Mouse (Mus musculus) lung, embryonic 16.5 days (tissue): ENCODE measurements at regions not wholly inside any gene's neighbourhood (a gene's known extent, or its start where the extent isn't known, plus 50 kb on each side); places are given as distances from the start of the nearest gene placed in this dataset.
"Not testable (repeated sequence)": the region's sequence is repeated elsewhere in the genome, so short reads cannot be mapped to it uniquely, and the experiment has no call there.

ENCODE experiments used
- ATAC-seq: fragments of 200-750 bp; cut with Nextera tagmentation; 2 replicates; pipeline ENCODE4 v1.8.0; 2017; ENCODE audit warnings: low read depth, mild to moderate bottlenecking, moderate library complexity
- H3K27ac ChIP-seq: fragments of 300-500 bp; sonication (generic); 2 replicates; pipeline ENCODE4 v1.5.1; 2014; ENCODE audit warnings: mild to moderate bottlenecking, control low read depth, low read length
- H3K27me3 ChIP-seq: fragments of 300-500 bp; sonication (generic); 2 replicates; pipeline ENCODE4 v1.6.1; 2014; ENCODE audit warnings: low read depth, low read length, mixed read lengths; ENCODE audit not compliant: control insufficient read depth, insufficient read depth
- H3K36me3 ChIP-seq: fragments of 300-500 bp; sonication (generic); 2 replicates; pipeline ENCODE4 v1.6.1; 2014; ENCODE audit warnings: low read length; ENCODE audit not compliant: control insufficient read depth, insufficient read depth
- H3K4me1 ChIP-seq: fragments of 300-500 bp; sonication (generic); replicated peaks from 2 replicates; pipeline ENCODE4 v1.6.1; 2014; ENCODE audit warnings: low read length, mixed read lengths; ENCODE audit not compliant: control insufficient read depth, insufficient read depth
- H3K4me2 ChIP-seq: fragments of 300-500 bp; sonication (generic); 2 replicates; pipeline ENCODE4 v1.6.1; 2014; ENCODE audit warnings: low read depth, low read length, control low read depth
- H3K4me3 ChIP-seq: fragments of 300-500 bp; sonication (generic); 2 replicates; pipeline ENCODE4 v1.5.1; 2014; ENCODE audit warnings: mild to moderate bottlenecking, low read length, control low read depth
- H3K9ac ChIP-seq: fragments of 300-500 bp; sonication (generic); 2 replicates; pipeline ENCODE4 v1.6.1; 2014; ENCODE audit warnings: low read length, control low read depth
- H3K9me3 ChIP-seq: fragments of 300-500 bp; sonication (generic); 2 replicates; pipeline ENCODE4 v1.6.1; 2016; ENCODE audit warnings: low read length; ENCODE audit not compliant: control insufficient read depth
- WGBS: fragments of 180-500 bp; shearing (Covaris S2); extraction: QIAGEN DNeasy Blood & Tissue Kit; methylation state at CpG from one replicate; pipeline ENCODE4 v1.1.7; 2014; 5-methylcytosine and 5-hydroxymethylcytosine counted together

DNA sequence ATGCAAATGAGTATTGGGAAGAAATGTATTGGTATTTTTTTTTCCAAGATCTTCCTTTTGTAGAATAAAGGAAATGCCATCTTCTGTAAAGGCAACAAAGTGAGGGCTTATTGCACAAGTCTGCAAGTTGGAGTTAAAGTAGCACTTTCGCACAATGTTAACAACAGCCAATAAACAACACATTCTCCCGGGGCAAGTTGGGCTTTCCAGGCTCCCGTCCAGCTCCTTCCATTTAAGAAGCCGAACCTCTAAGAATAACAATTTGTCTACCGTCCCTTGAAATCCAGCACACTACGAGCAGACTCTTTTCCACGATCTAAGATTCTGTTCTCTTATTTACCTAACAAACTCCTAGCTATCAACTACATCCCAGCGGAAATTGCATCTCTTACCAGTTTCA lies 199.9 kb upstream of the G2e3 start:
- ATAC-seq: peak; percentile 67
- WGBS: 47% methylated on average over 8 of the region's 8 CpGs
- Histone ChIP-seq H3K9ac (no peak overlapping the region), H3K9me3 (no peaks in the 10 kb centered on the region), H3K4me3 (no peak overlapping the region), H3K27ac (no peak overlapping the region), H3K4me2 (no peak overlapping the region), H3K27me3 (no peaks in the 10 kb centered on the region), H3K36me3 (no peaks in the 10 kb centered on the region), H3K4me1 (no peaks in the 10 kb centered on the region; the same call in 1 of the 2 replicates)

DNA sequence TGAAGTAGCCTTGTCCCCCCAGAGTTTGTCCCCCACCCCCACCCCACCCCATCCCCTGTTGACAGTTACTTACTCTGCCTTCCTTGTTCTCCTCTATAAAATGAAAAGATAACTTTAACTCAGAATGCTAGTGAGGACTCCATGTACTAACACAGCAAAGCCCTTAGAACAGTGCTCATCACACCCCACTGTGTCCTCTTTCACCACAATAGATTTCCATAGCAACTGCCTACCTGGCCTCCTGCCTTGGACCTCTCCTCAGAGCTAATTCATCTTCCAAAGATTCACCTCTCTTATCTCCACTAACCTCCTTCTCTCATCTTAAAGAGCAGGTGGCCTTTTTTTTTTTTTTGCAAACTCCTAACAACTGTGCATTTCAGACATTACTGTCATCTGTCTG lies 204.0 kb upstream of the G2e3 start:
- Histone ChIP-seq H3K4me1 (no peaks in the 10 kb centered on the region; the same call in 1 of the 2 replicates), H3K4me2 (no peak overlapping the region), H3K27me3 (no peaks in the 10 kb centered on the region), H3K27ac (no peak overlapping the region), H3K9me3 (no peaks in the 10 kb centered on the region), H3K9ac (no peak overlapping the region), H3K4me3 (no peak overlapping the region), H3K36me3 (no peaks in the 10 kb centered on the region)
- ATAC-seq: no peak

DNA sequence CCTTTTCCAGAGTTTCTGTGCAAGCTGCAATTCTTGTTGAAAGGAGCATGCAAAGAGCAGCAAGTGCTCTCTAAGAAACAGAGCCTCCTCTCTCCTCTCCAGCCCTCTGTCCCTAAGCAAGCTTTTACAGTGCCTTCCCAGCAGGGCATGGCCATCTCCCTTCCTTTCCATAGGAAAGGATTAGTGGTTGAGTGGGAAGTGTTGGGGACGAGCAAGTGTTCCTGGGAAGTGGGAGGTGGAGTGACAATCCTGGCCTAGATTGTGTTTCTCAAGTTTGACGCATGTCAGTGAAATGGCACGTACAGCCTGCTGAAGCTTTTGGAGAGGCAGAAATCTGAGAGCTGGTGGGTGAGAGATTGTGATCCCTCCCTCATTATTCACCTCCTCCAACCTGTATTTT lies 204.7 kb upstream of the G2e3 start:
- H3K9me3 ChIP-seq: no peaks in the 10 kb centered on the region
- H3K4me3 ChIP-seq: no peak overlapping the region
- no peak overlapping the region for H3K4me2 ChIP-seq
- 32% methylated on average over 3 of the region's 3 CpGs for WGBS
- H3K36me3 ChIP-seq: no peaks in the 10 kb centered on the region
- no peak overlapping the region for H3K9ac ChIP-seq
- no peaks in the 10 kb centered on the region for H3K27me3 ChIP-seq
- no peaks in the 10 kb centered on the region; the same call in 1 of the 2 replicates for H3K4me1 ChIP-seq
- H3K27ac ChIP-seq: no peak overlapping the region
- ATAC-seq: no peak

DNA sequence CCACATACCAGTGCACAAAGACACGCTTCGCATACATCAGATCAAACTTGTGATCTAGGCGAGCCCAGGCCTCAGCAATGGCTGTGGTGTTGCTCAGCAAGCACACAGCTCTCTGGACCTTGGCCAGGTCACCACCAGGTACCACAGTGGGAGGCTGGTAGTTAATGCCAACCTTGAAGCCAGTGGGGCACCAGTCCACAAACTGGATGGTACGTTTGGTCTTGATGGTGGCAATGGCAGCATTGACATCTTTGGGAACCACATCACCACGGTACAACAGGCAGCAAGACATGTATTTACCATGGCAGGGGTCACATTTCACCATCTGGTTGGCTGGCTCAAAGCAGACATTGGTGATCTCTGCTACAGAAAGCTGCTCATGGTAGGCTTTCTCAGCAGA lies 214.2 kb upstream of the G2e3 start:
- not testable (repeated sequence) for H3K27ac ChIP-seq, H3K4me2 ChIP-seq, H3K4me1 ChIP-seq, H3K36me3 ChIP-seq, H3K27me3 ChIP-seq, H3K9me3 ChIP-seq, H3K9ac ChIP-seq, ATAC-seq, H3K4me3 ChIP-seq
- 75% methylated on average over 5 of the region's 5 CpGs for WGBS

DNA sequence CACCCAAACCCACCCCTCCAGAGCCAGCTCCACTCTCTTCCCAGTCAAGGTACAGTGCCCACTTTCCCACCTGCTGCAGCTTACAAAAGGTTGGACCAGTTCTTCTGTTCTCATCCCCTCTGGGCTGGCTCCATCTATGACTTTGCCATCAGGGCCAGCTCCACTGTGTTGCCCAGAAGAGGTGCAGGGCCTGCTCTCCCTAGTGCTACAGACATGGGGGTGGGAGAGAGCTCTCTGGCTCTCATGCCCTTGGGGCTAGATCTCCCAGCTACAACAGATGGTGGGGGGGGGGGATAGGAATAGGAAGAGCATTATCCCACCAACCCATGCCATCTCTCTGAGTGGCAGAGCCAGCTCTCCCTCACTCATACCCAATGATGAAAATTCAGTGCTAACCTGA lies 219.6 kb upstream of the G2e3 start:
- ATAC-seq: no peak
- H3K36me3 ChIP-seq: no peaks in the 10 kb centered on the region

DNA sequence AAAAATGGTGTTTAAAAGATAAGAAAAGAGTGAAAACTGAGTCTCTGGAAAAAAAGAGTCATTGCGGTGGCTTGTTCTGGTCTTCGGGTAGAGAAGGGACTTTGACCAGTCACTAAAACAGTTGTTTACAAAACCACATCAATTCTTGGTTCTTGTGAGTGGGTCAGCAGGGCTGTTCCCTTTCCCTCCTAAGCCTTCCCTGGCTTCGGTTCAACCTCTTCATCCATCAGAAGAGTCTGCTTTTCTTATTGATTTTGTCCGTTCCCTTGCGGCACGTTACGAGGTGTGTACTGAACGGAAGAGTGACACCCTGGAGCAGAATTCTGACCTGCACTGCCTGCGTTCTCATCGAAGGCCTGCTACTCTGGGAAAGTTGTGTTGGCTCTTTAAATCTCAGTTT lies 229.1 kb upstream of the G2e3 start:
- Histone ChIP-seq H3K4me1 (no peaks in the 10 kb centered on the region), H3K36me3 (no peaks in the 10 kb centered on the region), H3K9ac (no peak overlapping the region), H3K4me3 (no peak overlapping the region), H3K4me2 (no peak overlapping the region), H3K9me3 (no peaks in the 10 kb centered on the region), H3K27ac (no peak overlapping the region), H3K27me3 (no peaks in the 10 kb centered on the region)
- no peak for ATAC-seq
- 88% methylated on average over 10 of the region's 10 CpGs for WGBS

More for the DNA sequence above, 219.6 kb upstream of the G2e3 start:
- Histone ChIP-seq H3K27ac (no peak overlapping the region), H3K4me3 (no peak overlapping the region), H3K4me2 (no peak overlapping the region), H3K9ac (no peak overlapping the region), H3K4me1 (no peaks in the 10 kb centered on the region), H3K27me3 (no peaks in the 10 kb centered on the region), H3K9me3 (no peaks in the 10 kb centered on the region)

DNA sequence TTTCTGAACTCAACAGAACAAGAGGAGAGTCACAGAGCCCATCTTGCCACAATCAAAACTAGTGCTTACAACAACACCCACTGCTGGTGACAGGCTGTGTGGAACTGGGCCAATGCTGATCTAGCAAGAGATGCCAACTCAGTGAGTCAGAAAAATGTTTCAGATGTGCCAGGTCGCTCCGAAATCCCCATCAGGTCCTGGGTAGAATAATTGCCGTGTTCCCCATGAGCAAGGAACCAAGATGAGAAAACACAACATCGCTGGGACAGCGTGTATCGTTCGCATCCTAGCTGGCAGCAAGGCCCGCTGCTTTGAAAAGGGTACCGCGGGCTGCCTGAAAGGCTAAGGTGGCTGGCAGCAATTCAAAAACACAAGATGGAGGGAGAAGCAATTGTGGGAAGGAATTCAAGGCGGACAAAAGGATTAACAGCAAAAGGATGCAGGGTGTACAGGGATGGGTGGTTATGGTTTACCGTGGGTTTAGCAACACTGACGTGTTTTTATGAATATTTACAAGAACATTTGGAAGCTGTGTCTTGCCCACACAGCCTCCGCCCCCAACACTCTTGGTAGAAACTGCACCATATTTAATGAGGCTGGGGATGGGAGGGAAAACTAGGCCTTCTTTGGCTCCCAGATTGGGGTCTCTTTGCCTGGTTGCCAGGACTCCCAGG lies 229.7 kb upstream of the G2e3 start:
- Histone ChIP-seq H3K9me3 (no peaks in the 10 kb centered on the region), H3K27me3 (no peaks in the 10 kb centered on the region), H3K4me2 (no peak overlapping the region), H3K4me1 (no peaks in the 10 kb centered on the region), H3K36me3 (no peaks in the 10 kb centered on the region), H3K4me3 (no peak overlapping the region), H3K27ac (no peak overlapping the region), H3K9ac (no peak overlapping the region)
- ATAC-seq: no peak
- 81% methylated on average over 14 of the region's 14 CpGs for WGBS

DNA sequence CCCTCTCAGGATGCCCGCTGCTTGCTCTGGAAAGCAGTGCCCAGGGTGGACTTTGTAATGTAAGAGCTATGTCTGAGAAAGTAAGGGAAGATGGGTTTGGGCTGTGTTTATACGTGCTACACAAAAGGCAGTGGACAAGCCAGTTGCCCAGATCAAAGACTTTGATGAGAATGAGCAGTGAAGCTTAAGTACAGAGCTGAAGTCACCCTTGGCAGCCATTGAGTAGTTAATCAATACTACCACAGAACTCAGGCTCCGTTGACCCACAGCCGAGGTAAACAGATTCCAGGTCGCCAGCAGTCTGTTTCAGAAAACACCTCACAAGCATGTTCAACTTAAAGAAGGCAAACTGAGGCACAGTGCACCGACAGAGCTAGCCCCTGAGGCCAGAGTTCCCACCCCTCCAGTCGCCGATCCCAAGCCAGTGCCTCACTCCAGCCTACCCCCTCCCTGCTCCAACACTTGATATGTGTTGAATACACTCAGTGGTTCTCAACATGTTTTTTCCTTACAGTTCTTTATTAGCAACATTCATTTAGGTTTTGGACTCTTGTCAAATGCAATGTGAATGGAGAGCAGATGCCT lies 230.3 kb upstream of the G2e3 start:
- H3K9ac ChIP-seq: no peak overlapping the region
- no peaks in the 10 kb centered on the region for H3K27me3 ChIP-seq
- WGBS: 62% methylated on average over 8 of the region's 8 CpGs
- H3K27ac ChIP-seq: no peak overlapping the region
- no peak overlapping the region for H3K4me2 ChIP-seq
- H3K9me3 ChIP-seq: no peaks in the 10 kb centered on the region
- no peaks in the 10 kb centered on the region for H3K36me3 ChIP-seq
- H3K4me3 ChIP-seq: no peak overlapping the region
- 0 out of 2 replicates have a peak, but pooled peaks have one; percentile 41 for ATAC-seq
- no peaks in the 10 kb centered on the region for H3K4me1 ChIP-seq

DNA sequence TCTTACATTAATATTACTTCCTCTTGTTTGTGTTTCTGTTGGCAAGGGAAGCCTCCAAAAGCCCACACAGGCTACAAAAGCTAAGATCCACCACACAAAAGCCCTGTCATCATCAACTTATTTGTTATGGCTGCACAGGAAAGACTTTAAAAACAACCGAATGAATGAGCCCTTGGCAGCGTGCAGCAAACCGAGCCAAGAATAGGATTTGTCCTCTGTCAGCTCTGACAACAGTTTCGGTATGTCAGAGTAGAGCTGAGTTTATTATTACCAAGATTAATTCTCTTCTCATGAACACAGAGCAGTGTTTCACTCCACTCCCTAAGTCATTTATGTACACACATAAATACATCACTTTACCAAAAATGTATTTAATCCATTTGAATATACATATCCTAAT lies 236.1 kb upstream of the G2e3 start:
- H3K9me3 ChIP-seq: no peaks in the 10 kb centered on the region
- H3K27me3 ChIP-seq: no peaks in the 10 kb centered on the region
- H3K4me2 ChIP-seq: no peak overlapping the region
- WGBS: 23% methylated on average over 4 of the region's 4 CpGs
- no peaks in the 10 kb centered on the region for H3K4me1 ChIP-seq
- ATAC-seq: peak; percentile 67
- H3K9ac ChIP-seq: no peak overlapping the region
- H3K4me3 ChIP-seq: no peak overlapping the region
- no peak overlapping the region for H3K27ac ChIP-seq
- H3K36me3 ChIP-seq: no peaks in the 10 kb centered on the region
